Comparison of ENCODE assay signal across 12 mouse cellular contexts in the genomic region with DNA sequence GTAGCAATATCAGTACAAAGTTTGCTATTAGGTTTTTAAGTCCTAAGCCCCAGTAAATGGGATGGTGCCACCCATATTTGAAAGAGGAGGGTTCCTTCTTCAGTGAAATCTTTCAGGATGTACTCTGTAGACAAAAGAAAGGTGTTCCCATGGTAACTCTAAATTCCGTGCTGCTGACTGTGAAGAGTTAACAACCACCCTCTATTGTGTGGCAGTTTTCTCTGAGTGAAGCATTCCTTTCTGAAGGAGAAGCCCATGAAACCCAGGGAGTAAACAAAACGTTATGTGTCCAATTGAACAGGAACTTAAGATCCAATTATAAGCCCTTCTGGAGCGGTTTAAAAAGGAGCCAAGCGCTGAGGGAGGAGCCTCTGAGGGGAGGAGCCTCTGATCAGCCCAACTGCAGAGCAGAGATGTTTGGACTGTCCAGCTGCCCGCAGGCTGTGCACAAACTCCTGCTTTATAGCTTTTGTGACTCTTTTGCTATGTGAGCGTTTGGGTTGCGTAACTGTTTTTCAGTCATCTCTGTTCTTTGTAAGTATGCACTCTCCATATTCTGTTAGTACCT.
DNase-seq lines count a peak whose midpoint lies in the region; ATAC-seq lines count a peak whose summit lies in the region.
"Had no signal": no experiment of that assay in that cellular context is flagged by ENCODE, and none has a peak within 500 bp of the region (broad histone marks: within the 10 kb centered on the region; RNA-seq: fewer than 3 reads in every experiment).

No protein-coding gene starts in this region.

- peak; percentile 44 for DNase-seq in 3T3-L1 (ENCODE audit: low read depth, low spot score)
- DNase-seq in ZHBTc4 (ENCODE audit: low read depth, low spot score) = peak; percentile 52
- DNase-seq in forebrain, embryonic 14.5 days (ENCODE audit: low spot score) = peak; percentile 36
- DNase-seq in lung, postnatal 4 days = peak; percentile 7 to 33
- DNase-seq in layer of hippocampus, postnatal 36 days = no peak
- DNase-seq in left cerebral cortex, adult 8-10 months (ENCODE audit: low spot score in 2 of 2) = no peak
- no peak for DNase-seq in right cerebral cortex, postnatal 10 days (ENCODE audit: low spot score in 2 of 2)
- DNase-seq: heart, postnatal 36 days; right cerebral cortex, postnatal 4 days; thymus, adult 18-20 months had no signal

- H3K9me3 ChIP-seq in forebrain, embryonic 14.5 days (replicated peaks; ENCODE audit: control insufficient read depth, low read length) = no peaks in the 10 kb centered on the region
- H3K9me3 ChIP-seq: embryonic facial prominence, embryonic 15.5 days had no signal

- no peaks in the 10 kb centered on the region for H3K36me3 ChIP-seq in forebrain, embryonic 14.5 days (ENCODE audit: control insufficient read depth, insufficient read depth, low read length)
- H3K36me3 ChIP-seq: embryonic facial prominence, embryonic 15.5 days had no signal

- H3K4me2 ChIP-seq in forebrain, embryonic 14.5 days (ENCODE audit: low read length) = 0 out of 2 replicates have a peak overlapping the region, but pooled peaks have one; percentile 7
- H3K4me2 ChIP-seq: embryonic facial prominence, embryonic 15.5 days had no signal

- no peak overlapping the region for H3K27ac ChIP-seq in forebrain, embryonic 14.5 days (ENCODE audit: low read depth, low read length)
- H3K27ac ChIP-seq: embryonic facial prominence, embryonic 15.5 days; liver, embryonic 14.5 days had no signal

- H3K4me1 ChIP-seq in forebrain, embryonic 14.5 days (ENCODE audit: control insufficient read depth, insufficient read depth, low read length) = no peaks in the 10 kb centered on the region
- H3K4me1 ChIP-seq: embryonic facial prominence, embryonic 15.5 days had no signal

- H3K9ac ChIP-seq in forebrain, embryonic 14.5 days (ENCODE audit: low read length) = no peak overlapping the region
- H3K9ac ChIP-seq: embryonic facial prominence, embryonic 15.5 days; liver, embryonic 14.5 days had no signal

- no peaks in the 10 kb centered on the region for H3K27me3 ChIP-seq in forebrain, embryonic 14.5 days (replicated peaks; ENCODE audit: control insufficient read depth, insufficient read depth, low read length)
- H3K27me3 ChIP-seq: embryonic facial prominence, embryonic 15.5 days had no signal

- ATAC-seq in forebrain, embryonic 14.5 days = peak; percentile 77

- H3K4me3 ChIP-seq in forebrain, embryonic 14.5 days (ENCODE audit: low read depth, low read length) = no peak overlapping the region
- H3K4me3 ChIP-seq: embryonic facial prominence, embryonic 15.5 days had no signal

- WGBS in forebrain, embryonic 14.5 days = 11% methylated on average over 7 of the region's 7 CpGs

Comparison
In these comparisons a context has a peak if more than half of its experiments do, and no peak if none do; other contexts are left out.
1. DNase-seq: peak in 3T3-L1 (single experiment), ZHBTc4 (single experiment), forebrain, embryonic 14.5 days (single experiment) and lung, postnatal 4 days (2 of 2); none in layer of hippocampus, postnatal 36 days (0 of 2), left cerebral cortex, adult 8-10 months (0 of 2) and right cerebral cortex, postnatal 10 days (0 of 2).